Mouse (Mus musculus): ENCODE results near the gene Sowaha. TPM values are rescaled to one million over a fixed set of nuclear protein-coding genes. Genes with fewer than 3 reads are reported as not detected.
"Not testable (repeated sequence)": the region's sequence is repeated elsewhere in the genome, so short reads cannot be mapped to it uniquely, and the experiment has no call there.

The Sowaha gene
- polyA plus RNA-seq, 1 experiment from 2014 or later: 1.9 TPM

- no peaks in the 10 kb centered on the region for H3K9me3 ChIP-seq
- H3K4me2 ChIP-seq (replicated peaks): no peak overlapping the region
- H3K27ac ChIP-seq (replicated peaks): no peak overlapping the region
- no peak overlapping the region for H3K9ac ChIP-seq (replicated peaks)
- peaks cover 18% of the 10 kb centered on the region for H3K4me1 ChIP-seq
- WGBS: 97% methylated on average over 5 of the region's 5 CpGs
- no peaks in the 10 kb centered on the region for H3K27me3 ChIP-seq
- no peak overlapping the region for H3K4me3 ChIP-seq
- ATAC-seq (replicated peaks): no peak
- peaks cover 8% of the 10 kb centered on the region for H3K36me3 ChIP-seq
These were observed 51.4 kb downstream of the Sowaha start for GRCm38 (mm10) chr11:53428716-53429057.

- Histone ChIP-seq H3K27ac (replicated peaks) (no peak overlapping the region), H3K4me2 (replicated peaks) (no peak overlapping the region), H3K4me3 (no peak overlapping the region), H3K36me3 (peaks cover 8% of the 10 kb centered on the region), H3K9me3 (no peaks in the 10 kb centered on the region), H3K9ac (replicated peaks) (no peak overlapping the region), H3K4me1 (peaks cover 18% of the 10 kb centered on the region), H3K27me3 (no peaks in the 10 kb centered on the region)
- 90% methylated on average over 3 of the region's 3 CpGs for WGBS
- ATAC-seq (replicated peaks): no peak
These were observed 51.9 kb downstream of the Sowaha start for GRCm38 (mm10) chr11:53427993-53428715.

- not testable (repeated sequence) for H3K9ac ChIP-seq (replicated peaks); H3K27me3 ChIP-seq; H3K36me3 ChIP-seq; H3K4me3 ChIP-seq; ATAC-seq (replicated peaks); H3K27ac ChIP-seq (replicated peaks); H3K9me3 ChIP-seq; H3K4me2 ChIP-seq (replicated peaks)
- peaks cover 18% of the 10 kb centered on the region for H3K4me1 ChIP-seq
- WGBS: 88% methylated on average over 3 of the region's 3 CpGs
These were observed 53.2 kb downstream of the Sowaha start for GRCm38 (mm10) chr11:53426914-53427313.

Other genes with a start within 250 kb of the Sowaha start
- gene Hspa4, start 179.8 kb downstream of the Sowaha start, polyA plus RNA-seq (2015; fragmentation: Nextera tagmentation; extraction: Ambion mirVana): 51.8 and 54.7 TPM in 2 replicates
- 13.6 and 15.2 TPM in 2 replicates for gene Zcchc10, start 155.6 kb downstream of the Sowaha start, polyA plus RNA-seq (2015; fragmentation: Nextera tagmentation; extraction: Ambion mirVana)
- gene Aff4, start 129.4 kb downstream of the Sowaha start, polyA plus RNA-seq (2015; fragmentation: Nextera tagmentation; extraction: Ambion mirVana): 60.9 and 70.8 TPM in 2 replicates
- not detected in 2 replicates for gene Leap2, start 57.1 kb downstream of the Sowaha start, polyA plus RNA-seq (2015; fragmentation: Nextera tagmentation; extraction: Ambion mirVana)
- gene Uqcrq, start 49.4 kb downstream of the Sowaha start, polyA plus RNA-seq (2015; fragmentation: Nextera tagmentation; extraction: Ambion mirVana): 589 and 615 TPM in 2 replicates
- 3.3 and 4.0 TPM in 2 replicates for gene Gdf9, start 49.3 kb downstream of the Sowaha start, polyA plus RNA-seq (2015; fragmentation: Nextera tagmentation; extraction: Ambion mirVana)
- gene Gm10447, start 23.2 kb downstream of the Sowaha start, polyA plus RNA-seq (2015; fragmentation: Nextera tagmentation; extraction: Ambion mirVana): 0.08 TPM in 1 of 2 replicates, not detected in the other
- gene Shroom1, start 23.1 kb downstream of the Sowaha start, polyA plus RNA-seq (2015; fragmentation: Nextera tagmentation; extraction: Ambion mirVana): 1.6 and 2.3 TPM in 2 replicates
- gene Gm9837, start 9.8 kb downstream of the Sowaha start, polyA plus RNA-seq (2015; fragmentation: Nextera tagmentation; extraction: Ambion mirVana): not detected in 2 replicates
- gene Gm9945, start 108 bp downstream of the Sowaha start, polyA plus RNA-seq (2015; fragmentation: Nextera tagmentation; extraction: Ambion mirVana): 0.50 TPM in 1 of 2 replicates, not detected in the other
- gene Sept8, start 39.0 kb upstream of the Sowaha start, polyA plus RNA-seq (2015; fragmentation: Nextera tagmentation; extraction: Ambion mirVana): 21.6 and 23.1 TPM in 2 replicates
- gene Kif3a, start 87.1 kb upstream of the Sowaha start, polyA plus RNA-seq (2015; fragmentation: Nextera tagmentation; extraction: Ambion mirVana): 262 and 280 TPM in 2 replicates
- 3.9 and 4.3 TPM in 2 replicates for gene Il4, start 138.4 kb upstream of the Sowaha start, polyA plus RNA-seq (2015; fragmentation: Nextera tagmentation; extraction: Ambion mirVana)
- not detected in 2 replicates for gene Il13, start 154.4 kb upstream of the Sowaha start, polyA plus RNA-seq (2015; fragmentation: Nextera tagmentation; extraction: Ambion mirVana)
- 14.0 and 15.2 TPM in 2 replicates for gene Rad50, start 227.0 kb upstream of the Sowaha start, polyA plus RNA-seq (2015; fragmentation: Nextera tagmentation; extraction: Ambion mirVana)
- not detected in 2 replicates for gene Il5, start 240.5 kb upstream of the Sowaha start, polyA plus RNA-seq (2015; fragmentation: Nextera tagmentation; extraction: Ambion mirVana)

All from forebrain, embryonic 15.5 days (tissue).